Mouse (Mus musculus): ENCODE data around the gene Tmem181a. TPM values are rescaled to one million over a fixed set of nuclear protein-coding genes. Genes with fewer than 3 reads are reported as not detected.
"Not testable (repeated sequence)": the region's sequence is repeated elsewhere in the genome, so short reads cannot be mapped to it uniquely, and the experiment has no call there.

The Tmem181a gene
- 18.3 and 18.5 TPM in 2 replicates for polyA plus RNA-seq (2015; fragmentation: Nextera tagmentation; extraction: Ambion mirVana)

GRCm38 (mm10) chr17:6256400-6257069, at the start of gene Tmem181a:
Gene Tmem181a (plus strand): TSS chr17:6256860.
- H3K9me3 ChIP-seq (ENCODE audit: control insufficient read depth, low read length); H3K4me1 ChIP-seq (replicated peaks; ENCODE audit: control insufficient read depth, insufficient read depth); H3K4me3 ChIP-seq (ENCODE audit: low read depth, low read length); H3K27me3 ChIP-seq (ENCODE audit: control insufficient read depth, insufficient read depth, low read length); H3K9ac ChIP-seq (ENCODE audit: low read length); H3K4me2 ChIP-seq (replicated peaks; ENCODE audit: low read depth); DNase-seq (ENCODE audit: low spot score); H3K36me3 ChIP-seq (ENCODE audit: control insufficient read depth, insufficient read depth, low read length); H3K27ac ChIP-seq (replicated peaks): not testable (repeated sequence)
- 0% methylated on average over 7 of the region's 51 CpGs for WGBS
- peak; percentile 68; the same call in 1 of the 2 replicates for ATAC-seq (ENCODE audit: low FRiP score, low TSS enrichment)

- 74% methylated on average over 1 of the region's 1 CpGs for WGBS
- H3K36me3 ChIP-seq (ENCODE audit: control insufficient read depth, insufficient read depth, low read length): peaks cover 14% of the 10 kb centered on the region; the same call in 1 of the 2 replicates
- H3K27ac ChIP-seq (replicated peaks): no peak overlapping the region
- no peak overlapping the region for H3K4me2 ChIP-seq (replicated peaks; ENCODE audit: low read depth)
- no peaks in the 10 kb centered on the region for H3K27me3 ChIP-seq (ENCODE audit: control insufficient read depth, insufficient read depth, low read length)
- H3K9ac ChIP-seq (ENCODE audit: low read length): no peak overlapping the region
- no peaks in the 10 kb centered on the region for H3K9me3 ChIP-seq (ENCODE audit: control insufficient read depth, low read length)
- ATAC-seq (ENCODE audit: low FRiP score, low TSS enrichment): no peak
- no peaks in the 10 kb centered on the region for H3K4me1 ChIP-seq (replicated peaks; ENCODE audit: control insufficient read depth, insufficient read depth)
- H3K4me3 ChIP-seq (ENCODE audit: low read depth, low read length): no peak overlapping the region
- DNase-seq (ENCODE audit: low spot score): no peak
- no peak for TF ChIP-seq EP300 (optimal IDR thresholded peaks at IDR 0.05)
- no peak for TF ChIP-seq CTCF (IDR thresholded peaks at IDR 0.05; ENCODE audit: low read depth)
Observed at GRCm38 (mm10) chr17:6211721-6212120, 44.9 kb upstream of the Tmem181a start.

DNA sequence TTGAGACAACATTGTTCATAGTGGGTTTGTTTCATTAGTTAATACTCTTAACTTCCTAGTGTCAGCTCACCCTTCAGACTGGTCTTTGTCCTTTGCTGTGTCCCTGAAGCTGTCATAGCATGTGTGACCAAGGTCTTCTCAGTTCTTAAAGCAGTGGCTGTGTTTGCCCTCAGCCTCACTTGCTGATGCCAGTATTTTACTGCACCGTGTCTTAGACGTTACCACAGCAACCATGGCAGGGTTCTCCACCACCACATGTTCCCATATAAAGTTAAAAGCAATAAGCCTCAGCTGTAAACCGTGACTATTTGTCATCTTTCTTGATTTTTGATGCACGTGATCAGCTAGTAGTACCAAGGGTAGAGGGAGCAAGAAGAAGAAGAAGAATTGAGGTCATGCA, 41.0 kb upstream of the Tmem181a start:
- no peak for ATAC-seq (ENCODE audit: low FRiP score, low TSS enrichment)
- Histone ChIP-seq H3K4me1 (replicated peaks; ENCODE audit: control insufficient read depth, insufficient read depth) (no peaks in the 10 kb centered on the region), H3K9ac (ENCODE audit: low read length) (no peak overlapping the region), H3K27ac (replicated peaks) (no peak overlapping the region), H3K27me3 (ENCODE audit: control insufficient read depth, insufficient read depth, low read length) (no peaks in the 10 kb centered on the region), H3K4me3 (ENCODE audit: low read depth, low read length) (no peak overlapping the region), H3K4me2 (replicated peaks; ENCODE audit: low read depth) (no peak overlapping the region), H3K36me3 (ENCODE audit: control insufficient read depth, insufficient read depth, low read length) (peaks cover 11% of the 10 kb centered on the region; the same call in 1 of the 2 replicates), H3K9me3 (ENCODE audit: control insufficient read depth, low read length) (no peaks in the 10 kb centered on the region)
- DNase-seq (ENCODE audit: low spot score): no peak
- TF ChIP-seq EP300 (optimal IDR thresholded peaks at IDR 0.05): no peak
- TF ChIP-seq CTCF (IDR thresholded peaks at IDR 0.05; ENCODE audit: low read depth): no peak
- 87% methylated on average over 4 of the region's 4 CpGs for WGBS

- no peak overlapping the region for H3K27ac ChIP-seq (replicated peaks)
- TF ChIP-seq EP300 (optimal IDR thresholded peaks at IDR 0.05) (no peak), CTCF (IDR thresholded peaks at IDR 0.05; ENCODE audit: low read depth) (no peak)
- no peak overlapping the region for H3K4me3 ChIP-seq (ENCODE audit: low read depth, low read length)
- no peaks in the 10 kb centered on the region for H3K9me3 ChIP-seq (ENCODE audit: control insufficient read depth, low read length)
- H3K27me3 ChIP-seq (ENCODE audit: control insufficient read depth, insufficient read depth, low read length): no peaks in the 10 kb centered on the region
- no peak for DNase-seq (ENCODE audit: low spot score)
- no peaks in the 10 kb centered on the region for H3K4me1 ChIP-seq (replicated peaks; ENCODE audit: control insufficient read depth, insufficient read depth)
- no peak overlapping the region for H3K9ac ChIP-seq (ENCODE audit: low read length)
- no peak for ATAC-seq (ENCODE audit: low FRiP score, low TSS enrichment)
- 92% methylated on average over 10 of the region's 10 CpGs for WGBS
- H3K4me2 ChIP-seq (replicated peaks; ENCODE audit: low read depth): no peak overlapping the region
- peaks cover 11% of the 10 kb centered on the region; the same call in 1 of the 2 replicates for H3K36me3 ChIP-seq (ENCODE audit: control insufficient read depth, insufficient read depth, low read length)
Observed at GRCm38 (mm10) chr17:6216514-6216913, 40.1 kb upstream of the Tmem181a start.

GRCm38 (mm10) chr17:6232633-6233032, 24.0 kb upstream of the Tmem181a start:
- not testable (repeated sequence) for H3K4me3 ChIP-seq (ENCODE audit: low read depth, low read length); H3K9ac ChIP-seq (ENCODE audit: low read length); H3K36me3 ChIP-seq (ENCODE audit: control insufficient read depth, insufficient read depth, low read length); H3K27me3 ChIP-seq (ENCODE audit: control insufficient read depth, insufficient read depth, low read length); H3K27ac ChIP-seq (replicated peaks); DNase-seq (ENCODE audit: low spot score); H3K9me3 ChIP-seq (ENCODE audit: control insufficient read depth, low read length); H3K4me1 ChIP-seq (replicated peaks; ENCODE audit: control insufficient read depth, insufficient read depth); H3K4me2 ChIP-seq (replicated peaks; ENCODE audit: low read depth)
- peak; percentile 21; the same call in 1 of the 2 replicates for ATAC-seq (ENCODE audit: low FRiP score, low TSS enrichment)
- WGBS: no CpG with 5 or more reads among the region's 7 CpGs

DNA sequence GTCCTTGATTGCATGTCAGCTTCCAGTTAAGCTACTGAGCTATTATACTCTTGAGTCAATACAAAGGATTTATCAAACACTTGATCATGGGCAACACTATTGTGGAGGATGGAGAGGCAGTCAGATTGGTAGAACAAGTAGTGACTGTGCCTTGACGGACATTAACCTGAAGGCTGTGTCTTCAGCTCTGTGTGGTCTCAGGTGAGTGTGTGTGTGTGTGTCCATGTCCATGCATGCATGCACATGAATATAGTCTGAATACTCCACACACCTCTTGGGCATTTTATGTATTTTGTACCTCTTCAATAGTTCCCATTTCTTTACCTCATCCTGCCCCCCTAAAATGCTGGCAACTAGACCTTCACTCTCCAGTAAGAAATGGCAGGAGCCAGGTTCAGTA, 5.4 kb upstream of the Tmem181a start:
- not testable (repeated sequence) for H3K4me2 ChIP-seq (replicated peaks; ENCODE audit: low read depth); DNase-seq (ENCODE audit: low spot score); H3K4me3 ChIP-seq (ENCODE audit: low read depth, low read length); ATAC-seq (ENCODE audit: low FRiP score, low TSS enrichment); H3K9ac ChIP-seq (ENCODE audit: low read length); H3K27ac ChIP-seq (replicated peaks); H3K27me3 ChIP-seq (ENCODE audit: control insufficient read depth, insufficient read depth, low read length); H3K4me1 ChIP-seq (replicated peaks; ENCODE audit: control insufficient read depth, insufficient read depth); H3K9me3 ChIP-seq (ENCODE audit: control insufficient read depth, low read length); H3K36me3 ChIP-seq (ENCODE audit: control insufficient read depth, insufficient read depth, low read length)
- 100% methylated on average over 1 of the region's 1 CpGs for WGBS

DNA sequence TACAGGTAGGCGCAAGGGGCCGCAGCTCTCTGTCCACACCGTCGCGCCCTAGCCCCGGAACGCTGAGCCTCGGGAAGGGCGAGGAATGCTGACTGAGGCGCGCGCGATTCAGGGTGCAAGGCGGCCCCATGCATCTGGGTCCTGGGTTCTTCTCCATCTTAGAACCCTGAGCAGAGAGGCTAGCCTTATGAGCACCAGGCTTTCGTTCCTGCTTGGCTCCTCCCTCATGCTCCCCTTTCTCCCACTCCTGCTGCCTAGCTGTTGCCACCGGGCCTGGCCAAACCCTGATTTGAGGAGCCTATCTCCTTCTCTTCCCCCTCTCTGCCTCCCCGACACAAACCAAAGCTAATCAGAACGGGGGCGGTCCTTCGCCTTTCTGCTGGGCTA, 403 bp downstream of the Tmem181a start:
- H3K4me1 ChIP-seq (replicated peaks; ENCODE audit: control insufficient read depth, insufficient read depth); H3K27me3 ChIP-seq (ENCODE audit: control insufficient read depth, insufficient read depth, low read length); H3K9ac ChIP-seq (ENCODE audit: low read length); H3K27ac ChIP-seq (replicated peaks); DNase-seq (ENCODE audit: low spot score); H3K4me3 ChIP-seq (ENCODE audit: low read depth, low read length); H3K4me2 ChIP-seq (replicated peaks; ENCODE audit: low read depth); H3K9me3 ChIP-seq (ENCODE audit: control insufficient read depth, low read length); H3K36me3 ChIP-seq (ENCODE audit: control insufficient read depth, insufficient read depth, low read length): not testable (repeated sequence)
- WGBS: 0% methylated on average over 6 of the region's 20 CpGs
- 0 out of 2 replicates have a peak, but pooled peaks have one; percentile 12 for ATAC-seq (ENCODE audit: low FRiP score, low TSS enrichment)

GRCm38 (mm10) chr17:6269876-6270831, 13.5 kb downstream of the Tmem181a start:
- Histone ChIP-seq H3K27ac (replicated peaks) (0 out of 2 replicates have a peak overlapping the region, but pooled peaks have one; percentile 49), H3K4me3 (ENCODE audit: low read depth, low read length) (peak overlapping the region; percentile 49), H3K9ac (ENCODE audit: low read length) (peak overlapping the region; percentile 66), H3K4me2 (replicated peaks; ENCODE audit: low read depth) (peak overlapping the region; percentile 59)
- H3K4me1 ChIP-seq (replicated peaks; ENCODE audit: control insufficient read depth, insufficient read depth); H3K36me3 ChIP-seq (ENCODE audit: control insufficient read depth, insufficient read depth, low read length); H3K27me3 ChIP-seq (ENCODE audit: control insufficient read depth, insufficient read depth, low read length); H3K9me3 ChIP-seq (ENCODE audit: control insufficient read depth, low read length): not testable (repeated sequence)
- WGBS: 2% methylated on average over 32 of the region's 84 CpGs
- ATAC-seq (ENCODE audit: low FRiP score, low TSS enrichment) (peak; percentile 88), DNase-seq (ENCODE audit: low spot score) (peak; percentile 24)

Data from stomach, postnatal 0 days (tissue).